Mouse (Mus musculus): ENCODE measurements at regions not wholly inside any gene's neighbourhood (a gene's known extent, or its start where the extent isn't known, plus 50 kb on each side); places are given as distances from the start of the nearest gene placed in this dataset.
"Not testable (repeated sequence)": the region's sequence is repeated elsewhere in the genome, so short reads cannot be mapped to it uniquely, and the experiment has no call there.

DNA sequence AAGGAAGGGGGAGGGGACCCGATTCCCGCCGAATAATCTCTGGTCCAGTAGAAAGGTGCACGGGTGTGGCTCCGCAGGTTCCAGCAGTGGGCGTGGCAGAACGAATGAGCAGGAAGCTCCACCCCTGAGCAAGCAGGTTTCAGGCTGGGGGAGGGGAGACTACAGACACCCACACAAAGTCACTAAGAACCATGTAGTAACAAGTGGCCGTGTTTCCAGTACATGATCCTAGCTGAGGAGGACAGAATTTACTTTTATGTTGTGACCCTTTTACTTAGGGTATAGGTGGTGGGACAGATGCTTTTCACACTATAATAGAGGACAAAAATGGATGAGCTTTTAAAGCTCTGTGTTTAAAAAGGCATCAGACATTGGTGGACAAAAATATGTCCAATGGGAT lies 112.2 kb upstream of the Slc1a3 start:
- H3K36me3 ChIP-seq; H3K27me3 ChIP-seq; H3K9ac ChIP-seq; H3K27ac ChIP-seq; H3K9me3 ChIP-seq (replicated peaks); ATAC-seq (replicated peaks; ENCODE audit: low FRiP score); H3K4me3 ChIP-seq (replicated peaks); H3K4me2 ChIP-seq; H3K4me1 ChIP-seq: not testable (repeated sequence)
- 100% methylated on average over 3 of the region's 8 CpGs for WGBS

DNA sequence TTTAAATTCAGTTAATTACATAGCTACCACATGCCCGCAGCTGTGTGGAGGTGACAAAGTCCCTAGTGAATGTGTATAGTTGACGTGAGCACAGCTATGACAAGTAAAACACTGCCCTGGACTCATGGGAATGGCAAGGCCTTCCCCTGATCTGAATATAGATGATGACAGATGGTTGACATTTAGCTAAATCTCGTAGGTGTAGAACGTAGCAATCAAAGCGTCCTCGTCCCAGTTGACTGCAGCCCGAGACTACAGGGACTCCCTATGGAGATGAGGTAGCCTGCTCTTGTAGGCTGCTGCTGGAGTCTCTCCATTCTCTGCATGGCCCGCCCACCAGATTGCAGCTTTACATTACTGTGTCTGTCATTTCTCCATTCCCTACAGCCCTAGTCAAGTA lies 107.0 kb upstream of the Slc1a3 start:
- H3K27ac ChIP-seq: no peak overlapping the region
- 81% methylated on average over 8 of the region's 8 CpGs for WGBS
- no peak for ATAC-seq (replicated peaks; ENCODE audit: low FRiP score)
- no peak overlapping the region for H3K4me2 ChIP-seq
- H3K4me3 ChIP-seq (replicated peaks): no peak overlapping the region
- no peaks in the 10 kb centered on the region for H3K27me3 ChIP-seq
- H3K9me3 ChIP-seq (replicated peaks): no peaks in the 10 kb centered on the region
- H3K36me3 ChIP-seq: no peaks in the 10 kb centered on the region
- H3K9ac ChIP-seq: no peak overlapping the region
- no peaks in the 10 kb centered on the region for H3K4me1 ChIP-seq

DNA sequence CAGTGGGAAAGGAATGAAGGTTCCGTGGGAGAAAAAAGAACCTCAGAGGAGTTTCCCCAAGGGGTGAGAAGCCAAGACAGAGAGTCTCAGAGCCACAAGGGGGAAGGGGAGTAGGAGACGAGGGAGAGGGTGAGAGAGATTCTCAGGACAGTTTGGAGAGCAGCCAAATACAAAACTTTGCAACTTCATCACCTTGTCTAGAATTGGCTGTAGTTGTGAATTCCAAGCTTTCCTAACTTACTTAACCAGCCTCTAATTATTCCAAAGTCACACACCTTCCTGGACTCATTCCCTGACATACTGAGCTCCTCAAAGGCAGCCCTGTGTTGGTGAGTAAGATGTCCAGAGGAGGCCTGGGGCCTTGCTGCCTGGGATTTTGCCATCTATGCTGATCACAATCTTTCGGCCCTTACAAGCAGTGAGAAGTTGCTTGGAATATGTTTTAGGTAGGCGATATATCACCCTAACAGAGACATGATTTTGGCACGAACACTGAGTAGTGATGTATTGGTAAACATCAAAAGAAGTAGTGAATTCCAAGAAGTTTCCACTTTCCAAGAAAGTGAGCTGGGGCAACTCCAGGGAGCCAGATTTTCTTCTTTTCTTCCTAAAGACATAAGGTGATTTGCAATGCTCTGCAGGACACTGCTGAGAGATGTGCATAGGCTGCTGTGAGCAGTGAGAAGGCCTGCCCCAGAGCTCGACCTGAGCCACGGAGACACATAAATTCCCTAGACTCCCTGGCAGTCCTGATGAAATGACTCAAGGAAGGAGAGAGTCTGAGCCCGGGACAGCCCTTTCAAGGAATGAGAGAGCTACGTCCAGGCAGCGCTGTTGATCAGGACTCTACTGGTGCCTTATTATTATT lies 106.2 kb upstream of the Slc1a3 start:
- Histone ChIP-seq H3K9me3 (replicated peaks) (no peaks in the 10 kb centered on the region), H3K9ac (no peak overlapping the region), H3K36me3 (no peaks in the 10 kb centered on the region), H3K4me3 (replicated peaks) (no peak overlapping the region), H3K4me2 (no peak overlapping the region), H3K4me1 (no peaks in the 10 kb centered on the region), H3K27me3 (no peaks in the 10 kb centered on the region), H3K27ac (0 out of 2 replicates have a peak overlapping the region, but pooled peaks have one; percentile 6)
- WGBS: 48% methylated on average over 10 of the region's 10 CpGs
- no peak for ATAC-seq (replicated peaks; ENCODE audit: low FRiP score)

DNA sequence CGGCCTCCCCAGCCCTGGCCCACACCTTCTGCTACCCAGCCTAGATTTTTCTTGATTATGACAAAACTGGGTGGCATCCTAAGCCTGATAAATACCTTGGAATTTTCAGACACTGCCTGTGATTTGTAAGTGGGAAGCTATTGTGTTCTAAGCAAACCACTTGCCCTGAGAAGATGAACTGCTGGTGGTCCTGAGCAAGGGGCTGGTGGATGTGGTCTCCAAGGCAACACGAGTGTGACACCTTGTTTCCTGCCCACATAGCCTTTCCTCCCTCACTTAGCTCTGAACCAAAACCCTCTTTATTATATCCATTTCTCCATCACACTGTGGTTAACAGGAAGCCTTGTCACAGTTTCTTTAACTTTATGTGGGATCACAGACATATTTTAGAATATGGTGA lies 105.4 kb upstream of the Slc1a3 start:
- WGBS: 64% methylated on average over 2 of the region's 2 CpGs
- no peak overlapping the region for H3K4me2 ChIP-seq
- H3K9ac ChIP-seq: no peak overlapping the region
- no peaks in the 10 kb centered on the region for H3K36me3 ChIP-seq
- no peaks in the 10 kb centered on the region for H3K27me3 ChIP-seq
- no peaks in the 10 kb centered on the region for H3K4me1 ChIP-seq
- no peak overlapping the region for H3K4me3 ChIP-seq (replicated peaks)
- no peak for ATAC-seq (replicated peaks; ENCODE audit: low FRiP score)
- no peak overlapping the region for H3K27ac ChIP-seq
- H3K9me3 ChIP-seq (replicated peaks): no peaks in the 10 kb centered on the region

DNA sequence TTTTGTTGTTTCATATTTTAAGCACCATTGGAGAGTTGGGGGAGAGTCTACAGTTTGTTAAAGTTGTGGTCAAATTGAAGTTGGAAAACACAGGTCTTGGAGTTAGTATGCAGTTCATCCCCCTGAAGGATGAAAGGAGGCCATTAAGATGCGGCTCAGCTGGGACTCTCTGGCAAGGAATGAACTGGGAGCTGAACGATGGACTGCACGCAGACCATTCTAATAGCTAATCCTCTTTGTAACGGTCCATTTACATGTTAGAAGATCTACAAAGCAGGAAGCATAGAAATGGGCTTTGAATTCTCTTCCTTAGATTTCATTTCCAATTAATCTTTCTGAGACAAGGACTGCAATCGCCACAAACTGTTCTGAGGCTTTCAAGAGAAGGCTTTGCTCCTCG lies 104.7 kb upstream of the Slc1a3 start:
- no peaks in the 10 kb centered on the region for H3K9me3 ChIP-seq (replicated peaks)
- H3K4me2 ChIP-seq: no peak overlapping the region
- WGBS: 75% methylated on average over 6 of the region's 6 CpGs
- no peaks in the 10 kb centered on the region for H3K36me3 ChIP-seq
- H3K27ac ChIP-seq: no peak overlapping the region
- no peak overlapping the region for H3K4me3 ChIP-seq (replicated peaks)
- no peaks in the 10 kb centered on the region for H3K4me1 ChIP-seq
- H3K9ac ChIP-seq: no peak overlapping the region
- ATAC-seq (replicated peaks; ENCODE audit: low FRiP score): no peak
- H3K27me3 ChIP-seq: no peaks in the 10 kb centered on the region

DNA sequence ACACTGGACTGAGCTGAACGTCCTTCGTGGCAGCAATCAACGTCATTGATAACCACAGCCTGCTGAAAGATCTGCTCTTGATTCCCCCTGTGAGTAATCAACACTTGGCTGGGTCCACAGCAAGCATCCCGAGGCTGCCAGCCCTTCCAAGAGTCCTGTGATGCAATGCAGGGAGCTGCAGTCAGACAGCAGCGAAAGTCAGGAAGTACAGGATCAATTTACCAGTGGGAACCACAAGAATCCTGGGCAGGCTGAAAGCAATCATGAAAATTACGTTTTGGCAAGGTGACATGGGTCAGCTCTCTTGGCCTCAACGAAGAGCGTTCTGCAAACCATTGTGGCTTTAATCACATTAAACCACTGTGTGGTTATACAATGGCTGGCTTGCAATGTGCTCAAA lies 95.8 kb upstream of the Slc1a3 start:
- no peaks in the 10 kb centered on the region for H3K27me3 ChIP-seq
- no peaks in the 10 kb centered on the region for H3K9me3 ChIP-seq (replicated peaks)
- no peak overlapping the region for H3K27ac ChIP-seq
- no peaks in the 10 kb centered on the region for H3K4me1 ChIP-seq
- no peak overlapping the region for H3K4me2 ChIP-seq
- no peak overlapping the region for H3K4me3 ChIP-seq (replicated peaks)
- WGBS: 37% methylated on average over 8 of the region's 8 CpGs
- H3K36me3 ChIP-seq: no peaks in the 10 kb centered on the region
- no peak overlapping the region for H3K9ac ChIP-seq
- no peak for ATAC-seq (replicated peaks; ENCODE audit: low FRiP score)

DNA sequence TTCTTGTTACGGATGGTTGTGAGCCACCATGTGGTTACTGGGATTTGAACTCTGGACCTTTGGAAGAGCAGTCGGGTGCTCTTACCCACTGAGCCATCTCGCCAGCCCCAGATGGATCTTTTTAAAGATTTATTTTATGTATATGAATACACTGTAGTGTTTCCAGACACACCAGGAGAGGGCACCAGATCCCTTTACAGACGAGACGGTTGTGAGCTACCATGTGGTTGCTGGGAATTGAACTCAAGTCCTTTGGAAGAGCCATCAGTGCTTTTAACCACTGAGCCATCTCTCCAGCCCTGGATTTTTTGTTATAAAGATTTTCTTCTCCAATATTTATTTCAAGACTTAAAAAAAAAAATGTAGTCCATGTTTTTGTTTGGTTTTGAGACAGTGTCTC lies 95.0 kb upstream of the Slc1a3 start:
- not testable (repeated sequence) for H3K4me3 ChIP-seq (replicated peaks); H3K36me3 ChIP-seq; H3K9me3 ChIP-seq (replicated peaks); ATAC-seq (replicated peaks; ENCODE audit: low FRiP score); H3K9ac ChIP-seq; H3K27me3 ChIP-seq; H3K4me1 ChIP-seq; H3K4me2 ChIP-seq; H3K27ac ChIP-seq
- 86% methylated on average over 5 of the region's 5 CpGs for WGBS

DNA sequence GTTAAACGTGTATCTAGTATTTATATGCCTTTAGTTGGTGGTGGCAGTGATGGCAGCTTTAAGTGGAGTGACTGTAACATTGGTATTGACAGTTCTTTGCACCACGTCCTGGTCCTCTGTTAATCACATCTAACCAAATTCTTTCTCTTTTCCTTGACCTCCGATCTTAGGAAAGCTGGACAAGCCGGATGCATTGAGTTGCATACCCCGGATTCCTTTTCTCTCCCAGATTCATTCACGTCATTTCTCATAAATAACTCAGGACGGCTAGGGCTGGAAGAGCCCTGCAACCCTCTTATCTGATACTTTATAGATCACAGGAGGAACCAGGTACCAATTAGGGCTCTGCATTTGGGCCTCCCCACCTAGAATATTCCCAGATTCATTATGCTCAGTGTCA lies 91.5 kb upstream of the Slc1a3 start:
- no peak overlapping the region for H3K4me2 ChIP-seq
- H3K9ac ChIP-seq: no peak overlapping the region
- WGBS: 39% methylated on average over 7 of the region's 7 CpGs
- ATAC-seq (replicated peaks; ENCODE audit: low FRiP score): no peak
- no peak overlapping the region for H3K27ac ChIP-seq
- no peaks in the 10 kb centered on the region for H3K9me3 ChIP-seq (replicated peaks)
- H3K27me3 ChIP-seq: no peaks in the 10 kb centered on the region
- H3K36me3 ChIP-seq: no peaks in the 10 kb centered on the region
- H3K4me3 ChIP-seq (replicated peaks): no peak overlapping the region
- H3K4me1 ChIP-seq: no peaks in the 10 kb centered on the region

DNA sequence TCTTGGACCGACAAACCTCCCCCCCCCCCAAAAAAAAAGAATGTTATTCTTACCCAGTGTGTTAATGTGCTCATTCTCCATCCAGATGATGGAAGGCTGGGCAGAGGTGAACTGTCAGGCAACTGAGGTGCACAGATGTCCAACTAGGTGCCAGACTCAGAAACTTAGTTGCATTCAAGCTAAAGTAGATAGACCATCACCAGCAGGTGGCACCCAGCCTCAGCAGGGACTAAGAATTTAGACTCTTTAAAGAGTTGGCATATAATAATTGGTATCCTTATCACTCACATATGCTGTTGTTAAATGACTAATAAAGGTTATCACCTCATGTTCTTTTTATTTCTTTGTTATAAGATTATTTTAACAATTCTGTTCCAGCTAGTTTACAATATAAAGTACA lies 86.5 kb upstream of the Slc1a3 start:
- WGBS: 94% methylated on average over 1 of the region's 1 CpGs
- no peak overlapping the region for H3K4me3 ChIP-seq (replicated peaks)
- H3K36me3 ChIP-seq: no peaks in the 10 kb centered on the region
- H3K4me2 ChIP-seq: no peak overlapping the region
- no peak overlapping the region for H3K27ac ChIP-seq
- no peaks in the 10 kb centered on the region for H3K9me3 ChIP-seq (replicated peaks)
- ATAC-seq (replicated peaks; ENCODE audit: low FRiP score): no peak
- no peaks in the 10 kb centered on the region for H3K4me1 ChIP-seq
- no peak overlapping the region for H3K9ac ChIP-seq
- H3K27me3 ChIP-seq: no peaks in the 10 kb centered on the region

DNA sequence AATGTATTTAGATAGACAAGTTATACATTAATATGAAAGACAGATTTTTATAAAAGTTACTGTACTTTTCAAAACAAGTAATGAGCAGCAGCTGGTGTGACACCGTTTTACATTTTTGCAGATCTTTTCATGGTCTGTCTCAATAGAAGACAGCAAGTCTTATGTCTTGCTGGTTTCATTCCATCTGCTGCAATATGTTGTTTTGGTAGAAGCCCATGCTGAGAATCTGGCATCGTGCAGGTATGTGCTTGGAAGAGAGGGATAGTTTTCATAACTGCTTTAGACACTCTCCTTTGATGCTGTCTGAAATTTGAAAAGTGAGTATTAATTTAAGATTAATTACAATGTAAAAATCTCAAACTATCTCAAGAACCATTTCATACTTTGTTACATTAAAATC lies 81.5 kb upstream of the Slc1a3 start:
- Histone ChIP-seq H3K36me3 (no peaks in the 10 kb centered on the region), H3K27ac (no peak overlapping the region), H3K27me3 (no peaks in the 10 kb centered on the region), H3K4me2 (no peak overlapping the region), H3K9me3 (replicated peaks) (no peaks in the 10 kb centered on the region), H3K4me3 (replicated peaks) (no peak overlapping the region), H3K9ac (no peak overlapping the region), H3K4me1 (no peaks in the 10 kb centered on the region)
- no peak for ATAC-seq (replicated peaks; ENCODE audit: low FRiP score)
- WGBS: 87% methylated on average over 2 of the region's 2 CpGs

DNA sequence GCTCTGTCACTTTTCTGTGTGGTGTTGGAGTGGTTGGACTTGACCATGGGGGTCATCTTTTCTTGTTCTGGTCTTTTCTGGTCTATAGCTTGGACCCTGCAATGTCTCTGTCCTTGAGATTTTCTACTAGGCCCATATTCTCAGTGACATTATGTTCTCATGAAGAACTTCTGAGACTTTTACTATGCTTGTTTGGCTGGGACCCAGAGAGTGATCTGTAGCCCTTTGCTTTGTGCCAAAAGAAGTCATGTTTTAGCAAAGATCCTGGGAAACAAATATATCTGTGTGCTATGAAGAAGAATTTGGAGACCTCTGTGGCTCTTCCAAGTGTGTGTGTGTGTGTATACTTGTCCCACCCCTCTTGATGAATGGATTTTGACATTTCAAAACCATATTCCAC lies 79.4 kb upstream of the Slc1a3 start:
- Histone ChIP-seq H3K36me3 (no peaks in the 10 kb centered on the region), H3K9ac (no peak overlapping the region), H3K9me3 (replicated peaks) (no peaks in the 10 kb centered on the region), H3K27me3 (no peaks in the 10 kb centered on the region), H3K4me2 (no peak overlapping the region), H3K27ac (no peak overlapping the region), H3K4me1 (no peaks in the 10 kb centered on the region), H3K4me3 (replicated peaks) (no peak overlapping the region)
- no peak for ATAC-seq (replicated peaks; ENCODE audit: low FRiP score)

DNA sequence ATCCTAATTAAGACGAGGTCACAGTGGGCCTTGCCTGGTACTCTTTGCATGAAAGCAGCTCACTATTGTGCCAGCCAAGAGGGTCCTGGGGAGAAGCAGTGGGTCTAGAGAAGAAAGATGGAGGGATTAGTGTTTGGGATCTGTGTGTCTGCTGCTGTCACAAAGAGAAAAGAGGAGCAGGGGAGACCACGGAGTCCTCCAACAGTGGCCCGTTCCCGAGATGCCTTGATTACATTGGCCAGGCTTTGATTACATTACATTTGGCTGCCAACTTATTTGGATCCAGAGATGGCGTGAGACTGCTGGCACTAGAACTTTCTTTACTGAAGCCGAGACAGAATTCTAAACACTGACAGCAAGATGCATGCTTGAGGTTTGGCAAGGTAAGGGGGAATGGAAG lies 78.4 kb upstream of the Slc1a3 start:
- H3K27ac ChIP-seq: no peak overlapping the region
- H3K36me3 ChIP-seq: no peaks in the 10 kb centered on the region
- H3K9me3 ChIP-seq (replicated peaks): no peaks in the 10 kb centered on the region
- H3K4me1 ChIP-seq: no peaks in the 10 kb centered on the region
- no peak for ATAC-seq (replicated peaks; ENCODE audit: low FRiP score)
- no peak overlapping the region for H3K9ac ChIP-seq
- no peaks in the 10 kb centered on the region for H3K27me3 ChIP-seq
- H3K4me3 ChIP-seq (replicated peaks): no peak overlapping the region
- no peak overlapping the region for H3K4me2 ChIP-seq
- WGBS: 86% methylated on average over 6 of the region's 6 CpGs

DNA sequence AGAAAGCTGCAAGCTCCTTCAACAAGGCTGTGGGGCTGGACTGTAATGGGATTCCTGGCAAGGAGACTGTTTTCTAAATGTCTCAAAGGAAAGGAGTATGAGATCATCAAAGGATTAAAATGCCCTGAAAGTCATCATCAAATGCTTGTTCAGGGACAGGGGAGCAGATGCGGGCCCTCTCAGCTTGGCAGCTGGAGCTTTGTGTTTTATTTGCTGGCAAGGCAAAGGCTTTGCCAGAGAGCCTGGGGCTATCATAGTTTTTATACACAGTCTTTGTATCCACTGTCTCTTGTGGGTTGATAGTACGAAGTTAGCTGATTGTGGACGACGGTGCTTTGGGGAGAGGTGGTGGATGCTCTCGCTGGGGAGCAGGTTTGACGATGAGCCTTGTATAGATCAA lies 75.0 kb upstream of the Slc1a3 start:
- no peak overlapping the region for H3K9ac ChIP-seq
- ATAC-seq (replicated peaks; ENCODE audit: low FRiP score): no peak
- no peaks in the 10 kb centered on the region for H3K27me3 ChIP-seq
- WGBS: 76% methylated on average over 6 of the region's 6 CpGs
- H3K4me1 ChIP-seq: no peaks in the 10 kb centered on the region
- H3K9me3 ChIP-seq (replicated peaks): no peaks in the 10 kb centered on the region
- no peak overlapping the region for H3K4me2 ChIP-seq
- no peak overlapping the region for H3K27ac ChIP-seq
- H3K36me3 ChIP-seq: no peaks in the 10 kb centered on the region
- no peak overlapping the region for H3K4me3 ChIP-seq (replicated peaks)

Data from kidney, embryonic 15.5 days (tissue).